Mouse (Mus musculus) intestine, embryonic 16.5 days (tissue): ENCODE measurements around the gene Adap1. TPM values are rescaled to one million over a fixed set of nuclear protein-coding genes. Genes with fewer than 3 reads are reported as not detected.

Experiments used
- ATAC-seq: fragments of 200-750 bp; cut with Nextera tagmentation; 2 replicates; pipeline ENCODE4 v1.8.0; 2017; ENCODE audit warnings: moderate TSS enrichment, moderate library complexity
- H3K27ac ChIP-seq: fragments of 300-500 bp; sonication (generic); 2 replicates; pipeline ENCODE4 v1.5.1; 2014; ENCODE audit warnings: mild to moderate bottlenecking, low read length
- H3K27me3 ChIP-seq: fragments of 300-500 bp; sonication (generic); replicated peaks from 2 replicates; pipeline ENCODE4 v1.6.1; 2014; ENCODE audit warnings: low read length, control low read depth, mixed read lengths; ENCODE audit not compliant: control insufficient read depth, insufficient read depth
- H3K36me3 ChIP-seq: fragments of 300-500 bp; sonication (generic); 2 replicates; pipeline ENCODE4 v1.6.1; 2014; ENCODE audit warnings: low read length, control low read depth; ENCODE audit not compliant: control insufficient read depth, insufficient read depth
- H3K4me1 ChIP-seq: fragments of 300-500 bp; sonication (generic); 2 replicates; pipeline ENCODE4 v1.6.1; 2014; ENCODE audit warnings: low read length, control low read depth, mixed read lengths; ENCODE audit not compliant: control insufficient read depth, insufficient read depth
- H3K4me2 ChIP-seq: fragments of 300-500 bp; sonication (generic); 2 replicates; pipeline ENCODE4 v1.6.1; 2014; ENCODE audit warnings: low read depth, low read length, control low read depth
- H3K4me3 ChIP-seq: fragments of 300-500 bp; sonication (generic); 2 replicates; pipeline ENCODE4 v1.5.1; 2014; ENCODE audit warnings: mild to moderate bottlenecking, low read length
- H3K9ac ChIP-seq: fragments of 300-500 bp; sonication (generic); 2 replicates; pipeline ENCODE4 v1.6.1; 2014; ENCODE audit warnings: low read depth, low read length
- H3K9me3 ChIP-seq: fragments of 300-500 bp; sonication (generic); 2 replicates; pipeline ENCODE4 v1.6.1; 2016; ENCODE audit warnings: low read length, control low read depth; ENCODE audit not compliant: control insufficient read depth
- WGBS: fragments of 180-500 bp; shearing (Covaris S2); extraction: QIAGEN DNeasy Blood & Tissue Kit; methylation state at CpG from one replicate; pipeline ENCODE4 v1.1.7; 2014; 5-methylcytosine and 5-hydroxymethylcytosine counted together
- polyA plus RNA-seq: library from polyadenylated mRNA; unstranded; fragments of >200 nt; fragmentation: Nextera tagmentation; extraction: Ambion mirVana; gene quantifications from 2 replicates; pipeline ENCODE4 v1.2.1, GENCODE M21; 2015

Adap1 gene
- polyA plus RNA-seq, 1 experiment from 2014 or later: 5.3 TPM

GRCm38 (mm10) chr5:139327634-139328020, 2.2 kb upstream of the Adap1 start:
- ATAC-seq: no peak
- Histone ChIP-seq H3K4me1 (peaks cover 29% of the 10 kb centered on the region), H3K9me3 (no peaks in the 10 kb centered on the region), H3K27me3 (peaks cover 17% of the 10 kb centered on the region; the same call in 1 of the 2 replicates), H3K4me3 (no peak overlapping the region), H3K27ac (no peak overlapping the region), H3K9ac (peak overlapping the region; percentile 29; the same call in 1 of the 2 replicates), H3K4me2 (no peak overlapping the region), H3K36me3 (no peaks in the 10 kb centered on the region)
- 68% methylated on average over 7 of the region's 7 CpGs for WGBS

DNA sequence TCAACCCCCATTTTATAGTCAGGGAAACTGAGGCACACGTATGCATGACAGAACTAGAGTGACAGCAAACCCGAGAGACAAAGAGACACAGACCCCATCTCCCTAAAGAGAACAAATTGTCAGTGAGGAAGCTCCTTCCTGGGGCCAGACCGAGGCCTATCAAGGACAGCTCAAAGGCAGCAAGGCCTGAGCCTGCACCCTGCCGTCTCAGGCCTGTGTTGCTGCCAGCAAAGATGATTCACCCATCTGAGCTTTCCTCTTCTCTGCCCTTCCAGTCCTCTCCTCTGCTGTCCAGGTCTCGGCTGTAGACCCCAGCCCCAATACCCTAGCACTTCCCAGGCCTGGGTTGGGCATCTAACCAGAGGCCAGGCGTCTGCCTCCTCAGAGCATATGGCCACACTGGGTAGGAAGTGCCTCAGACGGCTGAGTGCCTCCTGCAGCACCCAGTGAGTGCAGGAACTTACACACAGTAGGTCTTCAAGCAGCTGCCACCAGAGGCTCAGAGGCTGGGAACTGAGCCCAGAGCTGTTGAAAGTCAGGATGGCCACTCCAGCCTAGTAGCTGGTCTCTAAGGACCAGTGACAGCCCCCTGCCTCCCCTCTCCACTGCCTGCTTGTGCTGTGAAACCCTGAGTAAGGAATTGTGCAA, 1.7 kb upstream of the Adap1 start:
- no peak for ATAC-seq
- no peaks in the 10 kb centered on the region for H3K36me3 ChIP-seq
- H3K27ac ChIP-seq: no peak overlapping the region
- no peaks in the 10 kb centered on the region for H3K9me3 ChIP-seq
- H3K4me3 ChIP-seq: no peak overlapping the region
- H3K4me2 ChIP-seq: no peak overlapping the region
- H3K27me3 ChIP-seq: peaks cover 17% of the 10 kb centered on the region; the same call in 1 of the 2 replicates
- WGBS: 73% methylated on average over 7 of the region's 7 CpGs
- H3K9ac ChIP-seq: peak overlapping the region; percentile 29; the same call in 1 of the 2 replicates
- H3K4me1 ChIP-seq: peaks cover 29% of the 10 kb centered on the region

DNA sequence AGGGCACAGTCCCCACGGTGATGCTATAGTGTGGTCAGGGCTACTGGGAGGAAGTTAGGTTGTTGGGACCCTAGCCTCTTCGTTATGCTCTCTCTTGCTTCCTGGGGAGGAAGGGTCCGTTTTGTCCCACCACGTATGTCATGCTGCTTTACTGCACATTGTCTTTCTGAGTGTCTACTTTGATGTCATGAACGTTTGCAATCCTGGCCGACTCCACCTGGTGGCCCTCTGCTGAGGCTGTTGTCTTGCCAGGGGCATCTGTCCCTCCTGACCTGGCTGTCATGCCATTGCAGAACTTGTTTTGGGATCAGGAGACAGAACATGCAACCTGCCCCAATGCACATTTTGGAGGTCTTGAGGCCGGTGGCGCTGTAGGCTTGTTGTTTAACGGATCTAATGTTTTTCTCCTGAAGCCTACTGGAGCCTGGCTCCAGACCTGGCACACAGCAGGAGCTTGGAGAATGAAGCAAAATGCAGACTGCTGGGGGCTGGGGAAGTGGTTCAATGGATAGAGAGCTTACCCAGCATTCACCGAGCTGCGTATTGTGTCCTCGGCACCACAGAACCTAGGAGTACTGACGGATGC, 782 bp upstream of the Adap1 start:
- 61% methylated on average over 13 of the region's 13 CpGs for WGBS
- Histone ChIP-seq H3K4me3 (no peak overlapping the region), H3K9ac (no peak overlapping the region), H3K4me2 (no peak overlapping the region), H3K27me3 (peaks cover 17% of the 10 kb centered on the region; the same call in 1 of the 2 replicates), H3K27ac (no peak overlapping the region), H3K9me3 (no peaks in the 10 kb centered on the region), H3K4me1 (peaks cover 24% of the 10 kb centered on the region), H3K36me3 (no peaks in the 10 kb centered on the region)
- ATAC-seq: no peak

GRCm38 (mm10) chr5:139324691-139325394, 579 bp downstream of the Adap1 start:
- peaks cover 22% of the 10 kb centered on the region for H3K4me1 ChIP-seq
- peaks cover 17% of the 10 kb centered on the region; the same call in 1 of the 2 replicates for H3K27me3 ChIP-seq
- no peaks in the 10 kb centered on the region for H3K9me3 ChIP-seq
- H3K9ac ChIP-seq: peak overlapping the region; percentile 89
- H3K36me3 ChIP-seq: no peaks in the 10 kb centered on the region
- H3K4me2 ChIP-seq: peak overlapping the region; percentile 89
- ATAC-seq: peak; percentile 51
- peak overlapping the region; percentile 70; the same call in 1 of the 2 replicates for H3K27ac ChIP-seq
- WGBS: 2% methylated on average over 50 of the region's 62 CpGs
- peak overlapping the region; percentile 77 for H3K4me3 ChIP-seq

DNA sequence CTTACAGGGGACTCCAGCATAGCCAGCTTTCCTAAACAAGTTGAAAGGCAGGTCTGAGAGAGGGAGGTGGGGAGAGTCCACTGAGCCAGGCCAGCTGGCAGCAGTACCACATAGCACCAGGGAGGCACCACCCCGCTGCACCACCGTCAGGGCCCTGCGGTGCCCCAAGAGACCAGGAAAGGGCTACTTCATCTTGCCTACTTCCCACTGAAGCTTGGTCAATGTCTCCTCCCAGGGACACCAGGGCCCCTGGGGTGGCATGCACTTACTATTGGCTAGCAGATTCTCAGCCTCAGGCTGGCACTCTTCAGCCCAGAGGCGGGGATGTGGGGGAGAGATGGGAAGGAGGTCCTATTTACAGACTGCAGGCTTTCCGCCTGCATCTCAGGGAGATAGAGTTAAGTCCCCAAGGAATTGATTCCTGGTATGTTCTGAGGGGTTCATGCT, 1.4 kb downstream of the Adap1 start:
- no peaks in the 10 kb centered on the region for H3K36me3 ChIP-seq
- H3K4me3 ChIP-seq: peak overlapping the region; percentile 77
- H3K27ac ChIP-seq: no peak overlapping the region
- H3K4me2 ChIP-seq: peak overlapping the region; percentile 89
- H3K9me3 ChIP-seq: no peaks in the 10 kb centered on the region
- H3K4me1 ChIP-seq: peaks cover 25% of the 10 kb centered on the region
- H3K27me3 ChIP-seq: peaks cover 17% of the 10 kb centered on the region; the same call in 1 of the 2 replicates
- peak; percentile 30 for ATAC-seq
- 62% methylated on average over 5 of the region's 5 CpGs for WGBS
- peak overlapping the region; percentile 89 for H3K9ac ChIP-seq

- no peaks in the 10 kb centered on the region for H3K36me3 ChIP-seq
- no peaks in the 10 kb centered on the region for H3K9me3 ChIP-seq
- H3K27ac ChIP-seq: no peak overlapping the region
- H3K4me3 ChIP-seq: peak overlapping the region; percentile 77
- peaks cover 27% of the 10 kb centered on the region for H3K4me1 ChIP-seq
- H3K4me2 ChIP-seq: peak overlapping the region; percentile 89
- WGBS: 80% methylated on average over 9 of the region's 9 CpGs
- H3K27me3 ChIP-seq: peaks cover 17% of the 10 kb centered on the region; the same call in 1 of the 2 replicates
- no peak for ATAC-seq
- H3K9ac ChIP-seq: peak overlapping the region; percentile 89
Observed at GRCm38 (mm10) chr5:139323260-139323924, 2.0 kb downstream of the Adap1 start.

GRCm38 (mm10) chr5:139321331-139321730, 4.1 kb downstream of the Adap1 start:
- Histone ChIP-seq H3K27me3 (peaks cover 17% of the 10 kb centered on the region; the same call in 1 of the 2 replicates), H3K4me2 (no peak overlapping the region), H3K27ac (no peak overlapping the region), H3K4me3 (no peak overlapping the region), H3K36me3 (no peaks in the 10 kb centered on the region), H3K9ac (no peak overlapping the region), H3K4me1 (peaks cover 37% of the 10 kb centered on the region), H3K9me3 (no peaks in the 10 kb centered on the region)
- 78% methylated on average over 6 of the region's 6 CpGs for WGBS
- no peak for ATAC-seq

DNA sequence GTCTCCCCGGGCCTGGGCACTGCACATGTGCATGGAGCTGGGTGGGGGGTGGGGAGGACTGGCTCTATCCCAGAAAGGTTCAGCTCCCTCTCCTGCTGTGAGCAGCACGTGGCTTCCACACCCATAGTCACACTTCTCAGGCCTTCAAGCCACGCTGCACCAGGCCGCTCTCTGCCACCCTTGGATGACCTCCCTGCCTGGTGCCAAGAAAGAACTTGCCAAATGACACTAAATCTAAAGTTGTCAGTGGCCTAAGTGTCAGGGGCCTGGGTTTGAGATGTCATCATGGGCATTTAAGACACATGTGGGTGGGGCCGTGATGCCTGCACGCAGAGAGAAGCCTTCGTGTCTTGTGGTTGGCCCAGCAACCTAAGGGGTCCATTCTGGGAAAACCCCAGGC, 5.0 kb downstream of the Adap1 start:
- no peaks in the 10 kb centered on the region for H3K9me3 ChIP-seq
- H3K4me3 ChIP-seq: no peak overlapping the region
- peaks cover 32% of the 10 kb centered on the region for H3K4me1 ChIP-seq
- H3K9ac ChIP-seq: no peak overlapping the region
- peaks cover 11% of the 10 kb centered on the region; the same call in 1 of the 2 replicates for H3K27me3 ChIP-seq
- H3K4me2 ChIP-seq: no peak overlapping the region
- no peaks in the 10 kb centered on the region for H3K36me3 ChIP-seq
- H3K27ac ChIP-seq: no peak overlapping the region
- ATAC-seq: no peak
- WGBS: 71% methylated on average over 7 of the region's 7 CpGs
